Mouse (Mus musculus): ENCODE measurements around the gene Dennd1a.
A peak's percentile ranks its signal among the peaks of the same experiment; 100 is the strongest.

Dennd1a gene

DNA sequence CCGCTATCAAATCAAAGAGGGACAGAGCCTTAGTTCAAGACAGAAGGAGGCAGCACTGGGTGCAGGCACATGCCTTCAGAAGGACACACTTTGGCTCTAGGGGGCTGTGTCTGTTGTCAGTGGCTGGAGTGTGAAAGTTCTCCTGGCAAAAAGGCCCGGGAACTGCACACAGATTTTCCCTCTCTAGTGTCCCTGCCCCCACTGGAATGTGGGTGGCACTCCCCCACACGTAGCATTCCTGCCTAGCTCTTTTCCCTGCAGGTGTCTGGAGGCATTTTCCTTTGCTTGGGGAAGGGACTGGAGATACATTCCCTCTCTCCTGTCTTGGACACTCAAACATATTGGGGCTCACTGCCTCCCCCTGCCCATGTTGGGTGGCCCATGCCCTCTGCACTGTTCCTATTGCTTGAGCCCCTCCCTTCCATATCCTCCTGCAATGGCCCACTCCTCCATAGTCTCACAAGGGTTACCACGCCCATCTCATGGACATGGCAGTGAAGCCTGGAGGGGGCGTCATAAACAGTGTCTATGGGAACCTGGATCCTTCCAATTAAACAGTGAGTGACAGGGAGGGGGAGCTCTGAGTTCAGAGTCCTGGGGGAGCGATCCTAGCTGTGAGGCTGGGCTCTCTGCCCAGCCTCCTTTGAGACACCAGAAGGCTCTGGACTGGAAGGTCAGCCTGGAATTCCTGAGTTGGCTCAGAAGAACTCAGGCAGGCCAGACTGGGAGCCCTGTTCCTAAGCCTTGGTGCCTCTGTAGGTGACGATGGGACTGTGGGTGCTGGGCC lies 498.8 kb downstream of the Dennd1a start:
- no peaks in the 10 kb centered on the region for H3K9me3 ChIP-seq (ENCODE audit: low read length)
- H3K4me1 ChIP-seq (replicated peaks; ENCODE audit: low read depth, low read length), result peaks cover 36% of the 10 kb centered on the region
- no peaks in the 10 kb centered on the region for H3K36me3 ChIP-seq (ENCODE audit: insufficient read depth, low read length)
- no peak overlapping the region for H3K4me3 ChIP-seq (replicated peaks; ENCODE audit: low read length)
- peaks cover 99% of the 10 kb centered on the region for H3K27me3 ChIP-seq (ENCODE audit: insufficient read depth, low read length)
- TF ChIP-seq NANOG (IDR thresholded peaks at IDR 0.05; ENCODE audit: borderline replicate concordance, low read length) (no peak), CTCF (conservative IDR thresholded peaks at IDR 0.05; ENCODE audit: low read length) (no peak), POU5F1 (IDR thresholded peaks at IDR 0.05; ENCODE audit: borderline replicate concordance, low read length) (no peak)

- peaks cover 44% of the 10 kb centered on the region for H3K4me1 ChIP-seq (replicated peaks; ENCODE audit: low read depth, low read length)
- TF ChIP-seq NANOG (IDR thresholded peaks at IDR 0.05; ENCODE audit: borderline replicate concordance, low read length) (no peak), CTCF (conservative IDR thresholded peaks at IDR 0.05; ENCODE audit: low read length) (no peak), POU5F1 (IDR thresholded peaks at IDR 0.05; ENCODE audit: borderline replicate concordance, low read length) (no peak)
Observed at GRCm38 (mm10) chr2:37786461-37786860, 500.7 kb downstream of the Dennd1a start.

GRCm38 (mm10) chr2:37784473-37784872 lies 502.7 kb downstream of the Dennd1a start:
- H3K4me3 ChIP-seq (replicated peaks; ENCODE audit: low read length), result no peak overlapping the region
- H3K36me3 ChIP-seq (ENCODE audit: insufficient read depth, low read length), result no peaks in the 10 kb centered on the region
- peaks cover 50% of the 10 kb centered on the region for H3K4me1 ChIP-seq (replicated peaks; ENCODE audit: low read depth, low read length)
- peaks cover 92% of the 10 kb centered on the region for H3K27me3 ChIP-seq (ENCODE audit: insufficient read depth, low read length)
- H3K9me3 ChIP-seq (ENCODE audit: low read length), result no peaks in the 10 kb centered on the region
- TF ChIP-seq POU5F1 (IDR thresholded peaks at IDR 0.05; ENCODE audit: borderline replicate concordance, low read length), result no peak
- no peak for TF ChIP-seq NANOG (IDR thresholded peaks at IDR 0.05; ENCODE audit: borderline replicate concordance, low read length)
- TF ChIP-seq CTCF (conservative IDR thresholded peaks at IDR 0.05; ENCODE audit: low read length), result no peak

More at GRCm38 (mm10) chr2:37786461-37786860, 500.7 kb downstream of the Dennd1a start:
- Histone ChIP-seq H3K4me3 (replicated peaks; ENCODE audit: low read length) (peak overlapping the region; percentile 81), H3K36me3 (ENCODE audit: insufficient read depth, low read length) (no peaks in the 10 kb centered on the region), H3K27me3 (ENCODE audit: insufficient read depth, low read length) (peaks cover 93% of the 10 kb centered on the region), H3K9me3 (ENCODE audit: low read length) (no peaks in the 10 kb centered on the region)

DNA sequence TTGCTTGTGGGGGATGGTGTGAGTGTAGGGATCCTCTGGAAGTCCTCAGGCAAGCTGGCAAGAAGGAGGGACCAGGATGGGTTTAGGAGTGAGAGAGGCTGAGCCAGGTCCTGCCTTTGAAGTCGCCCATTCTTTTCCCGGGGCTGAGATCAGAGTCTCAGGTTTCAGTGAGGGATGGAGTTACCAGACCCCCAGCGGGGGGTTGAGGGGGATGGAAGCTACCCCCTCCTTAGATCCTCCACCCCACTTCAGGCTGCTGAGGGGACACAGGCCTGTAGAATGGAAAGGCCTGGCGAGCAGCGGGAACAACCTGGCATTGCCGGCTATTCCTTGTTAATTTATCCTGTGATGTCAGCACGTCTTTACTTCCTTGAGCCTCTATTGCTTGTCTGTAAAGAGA lies 505.2 kb downstream of the Dennd1a start:
- Histone ChIP-seq H3K9me3 (ENCODE audit: low read length) (no peaks in the 10 kb centered on the region), H3K4me3 (replicated peaks; ENCODE audit: low read length) (no peak overlapping the region), H3K27me3 (ENCODE audit: insufficient read depth, low read length) (peaks cover 85% of the 10 kb centered on the region), H3K4me1 (replicated peaks; ENCODE audit: low read depth, low read length) (peaks cover 60% of the 10 kb centered on the region), H3K36me3 (ENCODE audit: insufficient read depth, low read length) (no peaks in the 10 kb centered on the region)
- TF ChIP-seq POU5F1 (IDR thresholded peaks at IDR 0.05; ENCODE audit: borderline replicate concordance, low read length) (no peak), NANOG (IDR thresholded peaks at IDR 0.05; ENCODE audit: borderline replicate concordance, low read length) (no peak), CTCF (conservative IDR thresholded peaks at IDR 0.05; ENCODE audit: low read length) (no peak)

DNA sequence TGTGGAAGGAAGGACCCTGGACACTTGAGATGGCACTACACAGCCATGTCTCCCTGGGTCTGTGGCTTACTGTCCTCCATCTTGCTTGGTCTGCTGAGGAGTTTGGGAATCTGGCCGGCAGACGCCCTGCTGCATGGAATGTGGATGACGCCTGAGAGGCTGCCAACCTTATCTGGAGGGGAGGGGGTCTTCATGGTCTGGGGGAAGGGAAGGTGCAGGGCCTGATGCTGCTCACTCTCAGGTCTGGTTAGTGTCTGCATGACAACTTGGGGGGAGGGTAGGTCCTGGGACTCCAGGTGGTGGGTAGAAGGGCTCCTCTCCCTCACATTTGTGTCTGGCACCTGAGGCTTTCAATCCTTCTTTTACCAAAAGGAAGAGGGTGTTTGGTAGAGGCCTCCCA lies 505.8 kb downstream of the Dennd1a start:
- TF ChIP-seq POU5F1 (IDR thresholded peaks at IDR 0.05; ENCODE audit: borderline replicate concordance, low read length), result no peak
- no peak for TF ChIP-seq CTCF (conservative IDR thresholded peaks at IDR 0.05; ENCODE audit: low read length)
- no peak for TF ChIP-seq NANOG (IDR thresholded peaks at IDR 0.05; ENCODE audit: borderline replicate concordance, low read length)
- Histone ChIP-seq H3K4me3 (replicated peaks; ENCODE audit: low read length) (no peak overlapping the region), H3K9me3 (ENCODE audit: low read length) (no peaks in the 10 kb centered on the region), H3K36me3 (ENCODE audit: insufficient read depth, low read length) (no peaks in the 10 kb centered on the region), H3K27me3 (ENCODE audit: insufficient read depth, low read length) (peaks cover 85% of the 10 kb centered on the region), H3K4me1 (replicated peaks; ENCODE audit: low read depth, low read length) (peaks cover 64% of the 10 kb centered on the region)

GRCm38 (mm10) chr2:37780270-37780929 lies 506.8 kb downstream of the Dennd1a start:
- Histone ChIP-seq H3K4me3 (replicated peaks; ENCODE audit: low read length) (peak overlapping the region; percentile 27), H3K27me3 (ENCODE audit: insufficient read depth, low read length) (peaks cover 83% of the 10 kb centered on the region), H3K36me3 (ENCODE audit: insufficient read depth, low read length) (no peaks in the 10 kb centered on the region), H3K9me3 (ENCODE audit: low read length) (no peaks in the 10 kb centered on the region), H3K4me1 (replicated peaks; ENCODE audit: low read depth, low read length) (peaks cover 66% of the 10 kb centered on the region)
- no peak for TF ChIP-seq CTCF (conservative IDR thresholded peaks at IDR 0.05; ENCODE audit: low read length)
- TF ChIP-seq POU5F1 (IDR thresholded peaks at IDR 0.05; ENCODE audit: borderline replicate concordance, low read length), result no peak
- TF ChIP-seq NANOG (IDR thresholded peaks at IDR 0.05; ENCODE audit: borderline replicate concordance, low read length), result no peak

- Histone ChIP-seq H3K36me3 (ENCODE audit: insufficient read depth, low read length) (no peaks in the 10 kb centered on the region), H3K9me3 (ENCODE audit: low read length) (no peaks in the 10 kb centered on the region), H3K27me3 (ENCODE audit: insufficient read depth, low read length) (peaks cover 72% of the 10 kb centered on the region), H3K4me1 (replicated peaks; ENCODE audit: low read depth, low read length) (peaks cover 73% of the 10 kb centered on the region), H3K4me3 (replicated peaks; ENCODE audit: low read length) (peak overlapping the region; percentile 41)
- no peak for TF ChIP-seq NANOG (IDR thresholded peaks at IDR 0.05; ENCODE audit: borderline replicate concordance, low read length)
- TF ChIP-seq CTCF (conservative IDR thresholded peaks at IDR 0.05; ENCODE audit: low read length), result no peak
- no peak for TF ChIP-seq POU5F1 (IDR thresholded peaks at IDR 0.05; ENCODE audit: borderline replicate concordance, low read length)
Observed at GRCm38 (mm10) chr2:37777958-37778720, 509.1 kb downstream of the Dennd1a start.
